Mouse (Mus musculus): Measurements from ENCODE around the gene C2cd2. TPM values are rescaled to one million over a fixed set of nuclear protein-coding genes. Genes with fewer than 3 reads are reported as not detected.

The C2cd2 gene
- polyA plus RNA-seq (2017; shearing (Covaris generic)) = 11.8 TPM

DNA sequence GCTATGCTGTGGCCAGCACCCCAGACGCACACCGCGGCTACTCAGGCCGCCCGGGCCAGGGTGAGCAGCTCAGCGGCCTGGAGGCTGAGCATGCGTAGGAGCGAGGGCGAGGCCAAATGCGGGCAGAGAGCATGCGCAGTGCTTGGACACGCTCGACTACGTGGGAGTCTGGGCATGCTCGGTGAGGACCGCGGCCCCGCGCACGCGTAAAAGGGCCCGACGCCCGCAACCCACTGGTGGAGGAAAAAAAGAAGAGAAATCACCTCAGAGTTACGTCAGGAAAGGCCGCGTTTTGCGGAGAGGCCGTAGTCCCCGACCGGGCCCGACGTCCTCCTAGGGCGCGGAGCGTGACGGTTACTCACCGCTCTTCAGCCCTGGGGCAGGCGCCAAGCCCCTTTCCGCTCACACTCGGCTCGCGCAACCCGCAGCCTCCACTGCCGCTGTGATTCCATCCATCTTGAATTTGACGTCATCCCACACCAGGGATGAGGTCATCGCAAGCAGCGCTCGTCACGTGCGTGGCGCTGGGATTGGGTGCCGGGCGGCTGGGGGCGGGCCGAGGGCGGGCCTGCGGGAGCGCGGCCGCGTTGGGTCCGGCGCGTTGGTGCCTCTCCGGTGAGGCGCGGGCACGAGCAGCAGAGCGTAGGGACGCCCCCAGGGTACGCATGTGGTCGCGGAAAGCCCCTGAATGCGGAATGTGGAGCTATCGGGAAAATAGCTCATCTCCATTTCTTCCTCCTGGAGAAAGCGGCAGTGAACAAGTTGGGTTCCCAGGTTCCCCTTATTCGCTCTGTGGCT lies at the start of gene C2cd2, which contains the start of gene Zbtb21:
Gene C2cd2, minus strand, starts transcription at position 448 of the 798 bp plus-strand sequence.
Gene Zbtb21, minus strand, starts transcription at position 472 of the 798 bp plus-strand sequence.

DNA sequence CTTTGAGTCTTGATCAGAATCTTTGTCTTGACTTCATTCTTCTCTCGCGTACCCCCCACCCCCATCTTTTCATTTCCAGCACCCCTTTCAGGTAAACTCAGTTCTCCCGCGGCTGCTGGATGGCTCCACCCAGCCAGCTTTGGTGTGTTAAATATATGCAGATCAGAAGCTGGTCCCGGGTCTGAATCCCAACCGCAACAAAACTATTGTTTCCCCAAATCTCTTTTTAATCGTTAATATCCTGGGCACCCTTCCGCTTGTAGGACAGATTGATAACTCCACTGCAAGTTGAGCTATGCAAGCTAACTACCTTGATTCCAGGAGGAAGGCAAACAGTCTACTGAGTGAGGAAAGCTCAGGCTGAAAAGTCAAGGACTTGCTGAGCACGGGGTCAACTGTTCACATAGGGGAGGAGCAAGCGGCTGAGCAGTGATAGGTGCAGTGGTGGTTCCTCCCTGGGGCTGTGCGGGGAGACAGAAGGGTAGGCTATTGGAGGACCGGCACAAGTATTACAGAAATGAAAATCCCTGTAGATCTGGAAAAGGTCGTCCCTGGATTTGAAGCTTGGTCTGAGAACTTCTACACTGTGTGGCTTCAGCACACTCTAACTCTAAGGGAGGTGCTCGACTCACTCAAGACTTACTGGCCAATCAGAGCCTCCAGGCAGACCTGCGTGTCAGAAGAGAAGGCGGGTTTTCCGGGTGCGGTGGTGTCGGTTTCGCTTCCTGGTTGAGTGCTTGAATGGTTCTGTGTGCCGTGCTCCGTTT lies 34.4 kb upstream of the C2cd2 start, which contains the start of gene B230307C23Rik:
Gene B230307C23Rik, plus strand, starts transcription at position 700 of the 767 bp plus-strand sequence.

DNA sequence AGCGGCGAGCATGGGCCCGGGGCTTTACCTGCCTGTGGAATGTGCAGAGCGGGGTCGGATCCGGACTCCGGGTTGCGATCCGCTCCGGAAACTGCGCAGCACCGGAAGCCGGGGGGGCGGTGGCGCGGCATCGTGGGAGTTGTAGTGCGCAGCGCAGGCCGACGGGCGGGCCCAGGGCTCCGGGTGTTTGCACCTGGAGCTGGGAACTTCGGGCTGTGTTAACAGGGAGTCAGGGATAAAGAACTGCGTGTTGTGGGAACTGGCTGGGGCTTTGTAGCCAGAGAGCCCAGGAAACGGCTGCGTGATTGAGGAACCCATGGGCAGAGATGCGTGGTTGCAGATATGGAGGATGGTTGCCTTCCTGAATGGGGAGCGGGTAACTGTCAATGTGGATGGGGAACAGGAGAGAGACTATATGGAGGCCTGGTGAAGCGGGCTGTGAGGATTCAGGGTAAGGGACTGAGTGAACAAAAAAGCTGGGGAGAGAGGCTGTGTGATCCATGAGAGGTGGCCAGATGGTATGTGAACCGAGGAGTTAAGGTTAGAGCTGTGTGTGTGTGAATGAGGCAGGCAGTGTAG lies 110.6 kb downstream of the C2cd2 start, which contains the start of gene Prdm15:
Gene Prdm15, minus strand, starts transcription at position 110 of the 579 bp plus-strand sequence.

Other genes starting within 250 kb of the C2cd2 start
- gene Ripk4, start 198.8 kb downstream of the C2cd2 start, polyA plus RNA-seq (2017; shearing (Covaris generic)) = 0.16 TPM
- gene Prdm15, start 110.7 kb downstream of the C2cd2 start, polyA plus RNA-seq (2017; shearing (Covaris generic)) = 23.8 TPM
- 88.3 TPM for gene Zbtb21, start within 50 bp of the C2cd2 start, polyA plus RNA-seq (2017; shearing (Covaris generic))
- gene B230307C23Rik, start 34.7 kb upstream of the C2cd2 start, polyA plus RNA-seq (2017; shearing (Covaris generic)) = 19.2 TPM
- 5.1 TPM for gene A630089N07Rik, start 119.9 kb upstream of the C2cd2 start, polyA plus RNA-seq (2017; shearing (Covaris generic))